Mouse (Mus musculus) hindbrain, embryonic 11.5 days (tissue): ENCODE measurements around the gene Sbds. TPM values are rescaled to one million over a fixed set of nuclear protein-coding genes. Genes with fewer than 3 reads are reported as not detected.

Experiments used
- ATAC-seq: fragments of 200-750 bp; cut with Nextera tagmentation; 2 replicates; pipeline ENCODE4 v1.8.0; 2017; ENCODE audit warnings: mild to moderate bottlenecking, moderate TSS enrichment, moderate library complexity; ENCODE audit not compliant: low FRiP score
- DNase-seq: peaks from one replicate; pipeline ENCODE4 v3.0.0-alpha.2; 2015; ENCODE audit warnings: low spot score
- H3K27ac ChIP-seq: fragments of 300-500 bp; sonication (generic); 2 replicates; pipeline ENCODE4 v1.5.1; 2014; ENCODE audit warnings: mild to moderate bottlenecking, low read depth, low read length
- H3K27me3 ChIP-seq: fragments of 300-500 bp; sonication (generic); 2 replicates; pipeline ENCODE4 v1.6.1; 2014; ENCODE audit warnings: mild to moderate bottlenecking, low read length, moderate library complexity, mixed read lengths; ENCODE audit not compliant: control insufficient read depth, insufficient read depth
- H3K36me3 ChIP-seq: fragments of 300-500 bp; sonication (generic); 2 replicates; pipeline ENCODE4 v1.6.1; 2014; ENCODE audit warnings: mild to moderate bottlenecking, low read length, moderate library complexity, mixed read lengths; ENCODE audit not compliant: control insufficient read depth, insufficient read depth
- H3K4me1 ChIP-seq: fragments of 300-500 bp; sonication (generic); replicated peaks from 2 replicates; pipeline ENCODE4 v1.6.1; 2014; ENCODE audit warnings: low read length, mixed read lengths; ENCODE audit not compliant: control insufficient read depth, insufficient read depth
- H3K4me2 ChIP-seq: fragments of 300-500 bp; sonication (generic); replicated peaks from 2 replicates; pipeline ENCODE4 v1.6.1; 2014; ENCODE audit warnings: mild to moderate bottlenecking, low read depth, low read length
- H3K4me3 ChIP-seq: fragments of 300-500 bp; sonication (generic); 2 replicates; pipeline ENCODE4 v1.5.1; 2014; ENCODE audit warnings: low read depth, low read length
- H3K9ac ChIP-seq: fragments of 300-500 bp; sonication (generic); 2 replicates; pipeline ENCODE4 v1.6.1; 2014; ENCODE audit warnings: low read depth, low read length
- H3K9me3 ChIP-seq: fragments of 300-500 bp; sonication (generic); 2 replicates; pipeline ENCODE4 v1.6.1; 2016; ENCODE audit warnings: low read length; ENCODE audit not compliant: control insufficient read depth
- WGBS: fragments of 180-500 bp; shearing (Covaris S2); extraction: QIAGEN DNeasy Blood & Tissue Kit; methylation state at CpG from one replicate; pipeline ENCODE4 v1.1.7; 2014; 5-methylcytosine and 5-hydroxymethylcytosine counted together
- polyA plus RNA-seq: library from polyadenylated mRNA; unstranded; fragments of >200 nt; fragmentation: Nextera tagmentation; extraction: Ambion mirVana; gene quantifications from 2 replicates; pipeline ENCODE4 v1.2.1, GENCODE M21; 2014

Gene Sbds
- polyA plus RNA-seq, 1 experiment from 2014 or later: 75.3 TPM

GRCm38 (mm10) chr5:130290242-130290641, 34.9 kb upstream of the Sbds start:
- DNase-seq: no peak
- no peaks in the 10 kb centered on the region for H3K4me1 ChIP-seq
- 98% methylated on average over 6 of the region's 6 CpGs for WGBS
- H3K9ac ChIP-seq: no peak overlapping the region
- H3K9me3 ChIP-seq: 0 out of 2 replicates have a peak, but pooled peaks cover 2% of the 10 kb centered on the region
- H3K36me3 ChIP-seq: no peaks in the 10 kb centered on the region
- H3K27ac ChIP-seq: no peak overlapping the region
- no peaks in the 10 kb centered on the region for H3K27me3 ChIP-seq
- H3K4me2 ChIP-seq: no peak overlapping the region
- H3K4me3 ChIP-seq: no peak overlapping the region
- ATAC-seq: no peak

GRCm38 (mm10) chr5:130288106-130288505, 32.8 kb upstream of the Sbds start:
- Histone ChIP-seq H3K4me1 (no peaks in the 10 kb centered on the region), H3K4me2 (no peak overlapping the region), H3K27ac (no peak overlapping the region), H3K9me3 (0 out of 2 replicates have a peak, but pooled peaks cover 2% of the 10 kb centered on the region), H3K36me3 (0 out of 2 replicates have a peak, but pooled peaks cover 2% of the 10 kb centered on the region), H3K4me3 (no peak overlapping the region), H3K9ac (no peak overlapping the region), H3K27me3 (no peaks in the 10 kb centered on the region)
- ATAC-seq: no peak
- 95% methylated on average over 7 of the region's 7 CpGs for WGBS
- DNase-seq: no peak

- Histone ChIP-seq H3K27ac (no peak overlapping the region), H3K4me2 (no peak overlapping the region), H3K4me3 (no peak overlapping the region), H3K9me3 (no peaks in the 10 kb centered on the region), H3K36me3 (peaks cover 2% of the 10 kb centered on the region; the same call in 1 of the 2 replicates), H3K27me3 (no peaks in the 10 kb centered on the region), H3K4me1 (no peaks in the 10 kb centered on the region), H3K9ac (no peak overlapping the region)
- DNase-seq (no peak), ATAC-seq (no peak)
- WGBS: 92% methylated on average over 9 of the region's 9 CpGs
These were observed 27.9 kb upstream of the Sbds start for GRCm38 (mm10) chr5:130283079-130283732.

GRCm38 (mm10) chr5:130278011-130278472, 22.7 kb upstream of the Sbds start:
- no peaks in the 10 kb centered on the region for H3K4me1 ChIP-seq
- H3K36me3 ChIP-seq: no peaks in the 10 kb centered on the region; the same call in none of the 2 replicates
- H3K9me3 ChIP-seq: no peaks in the 10 kb centered on the region
- no peak overlapping the region for H3K9ac ChIP-seq
- no peaks in the 10 kb centered on the region for H3K27me3 ChIP-seq
- ATAC-seq: no peak
- no peak overlapping the region for H3K4me3 ChIP-seq
- no peak overlapping the region for H3K27ac ChIP-seq
- DNase-seq: no peak
- H3K4me2 ChIP-seq: no peak overlapping the region
- WGBS: 88% methylated on average over 7 of the region's 7 CpGs

- Histone ChIP-seq H3K27ac (no peak overlapping the region), H3K4me1 (no peaks in the 10 kb centered on the region), H3K36me3 (no peaks in the 10 kb centered on the region; the same call in 1 of the 2 replicates), H3K4me3 (no peak overlapping the region), H3K9ac (no peak overlapping the region), H3K4me2 (no peak overlapping the region), H3K9me3 (no peaks in the 10 kb centered on the region), H3K27me3 (no peaks in the 10 kb centered on the region)
- DNase-seq (peak; percentile 61), ATAC-seq (no peak)
- WGBS: 63% methylated on average over 4 of the region's 4 CpGs
These were observed 20.2 kb upstream of the Sbds start for GRCm38 (mm10) chr5:130275509-130275908.

GRCm38 (mm10) chr5:130273046-130273445, 17.7 kb upstream of the Sbds start:
- Histone ChIP-seq H3K4me1 (no peaks in the 10 kb centered on the region), H3K36me3 (no peaks in the 10 kb centered on the region; the same call in 1 of the 2 replicates), H3K27me3 (no peaks in the 10 kb centered on the region), H3K27ac (no peak overlapping the region), H3K4me3 (no peak overlapping the region), H3K9me3 (no peaks in the 10 kb centered on the region), H3K4me2 (no peak overlapping the region), H3K9ac (no peak overlapping the region)
- ATAC-seq: no peak
- 92% methylated on average over 6 of the region's 6 CpGs for WGBS
- no peak for DNase-seq

- no peak for ATAC-seq
- Histone ChIP-seq H3K4me1 (no peaks in the 10 kb centered on the region), H3K9ac (no peak overlapping the region), H3K4me2 (no peak overlapping the region), H3K4me3 (no peak overlapping the region), H3K9me3 (no peaks in the 10 kb centered on the region), H3K27ac (no peak overlapping the region), H3K36me3 (no peaks in the 10 kb centered on the region), H3K27me3 (no peaks in the 10 kb centered on the region)
- DNase-seq: peak; percentile 19
- WGBS: 94% methylated on average over 1 of the region's 1 CpGs
These were observed 17.0 kb upstream of the Sbds start for GRCm38 (mm10) chr5:130272344-130272743.

GRCm38 (mm10) chr5:130268976-130269375, 13.6 kb upstream of the Sbds start:
- no peak overlapping the region for H3K4me3 ChIP-seq
- H3K9ac ChIP-seq: no peak overlapping the region
- peaks cover 3% of the 10 kb centered on the region; the same call in 1 of the 2 replicates for H3K36me3 ChIP-seq
- WGBS: 87% methylated on average over 11 of the region's 11 CpGs
- H3K27ac ChIP-seq: no peak overlapping the region
- H3K27me3 ChIP-seq: no peaks in the 10 kb centered on the region
- H3K4me1 ChIP-seq: no peaks in the 10 kb centered on the region
- no peak for DNase-seq
- ATAC-seq: no peak
- no peaks in the 10 kb centered on the region for H3K9me3 ChIP-seq
- no peak overlapping the region for H3K4me2 ChIP-seq

GRCm38 (mm10) chr5:130267316-130267715, 12.0 kb upstream of the Sbds start:
- peaks cover 8% of the 10 kb centered on the region; the same call in 1 of the 2 replicates for H3K36me3 ChIP-seq
- no peak overlapping the region for H3K9ac ChIP-seq
- H3K4me2 ChIP-seq: no peak overlapping the region
- no peaks in the 10 kb centered on the region for H3K27me3 ChIP-seq
- DNase-seq (peak; percentile 23), ATAC-seq (no peak)
- WGBS: 88% methylated on average over 1 of the region's 1 CpGs
- no peaks in the 10 kb centered on the region for H3K4me1 ChIP-seq
- no peaks in the 10 kb centered on the region for H3K9me3 ChIP-seq
- no peak overlapping the region for H3K4me3 ChIP-seq
- H3K27ac ChIP-seq: no peak overlapping the region
